ENCODE assay signal across 8 mouse cellular contexts in genomic region chr1:155740622-155741377, GRCm38 (mm10). TPM values are rescaled to one million over a fixed set of nuclear protein-coding genes. Genes with fewer than 3 reads are reported as not detected.
DNase-seq lines count a peak whose midpoint lies in the region; ATAC-seq lines count a peak whose summit lies in the region.

No protein-coding gene starts in this region.

- peak; percentile 35 for DNase-seq in thymus, postnatal 0 days (ENCODE audit: low spot score)
- no peak for DNase-seq in thymus, adult 18-20 months
- peak; percentile 68 for DNase-seq in embryo, embryonic 9.5 days (ENCODE audit: extremely low spot score)
- DNase-seq in cerebellum, postnatal 25 days, result no peak
- no peak for DNase-seq in right cerebral cortex, postnatal 10 days (ENCODE audit: low spot score in 2 of 2)

- ATAC-seq in hindbrain, embryonic 13.5 days (ENCODE audit: low FRiP score), result no peak
- ATAC-seq in limb, embryonic 15.5 days (ENCODE audit: insufficient number of reproducible peaks, low FRiP score, low TSS enrichment, low read depth), result no peak
- ATAC-seq in neural tube, embryonic 14.5 days (ENCODE audit: low read depth), result no peak

- H3K27ac ChIP-seq in hindbrain, embryonic 13.5 days, result no peak overlapping the region
- H3K27ac ChIP-seq in limb, embryonic 15.5 days, result no peak overlapping the region
- H3K27ac ChIP-seq in neural tube, embryonic 14.5 days (ENCODE audit: low read depth, low read length), result no peak overlapping the region

- no peaks in the 10 kb centered on the region for H3K36me3 ChIP-seq in hindbrain, embryonic 13.5 days
- no peaks in the 10 kb centered on the region for H3K36me3 ChIP-seq in limb, embryonic 15.5 days
- H3K36me3 ChIP-seq in neural tube, embryonic 14.5 days (ENCODE audit: control insufficient read depth, insufficient read depth, low read length), result no peaks in the 10 kb centered on the region

- no peak overlapping the region for H3K9ac ChIP-seq in hindbrain, embryonic 13.5 days
- H3K9ac ChIP-seq in limb, embryonic 15.5 days, result no peak overlapping the region
- no peak overlapping the region for H3K9ac ChIP-seq in neural tube, embryonic 14.5 days (replicated peaks; ENCODE audit: low read depth, low read length)

- peaks cover 93% of the 10 kb centered on the region for H3K27me3 ChIP-seq in hindbrain, embryonic 13.5 days
- H3K27me3 ChIP-seq in limb, embryonic 15.5 days, result peaks cover 88% of the 10 kb centered on the region
- H3K27me3 ChIP-seq in neural tube, embryonic 14.5 days (ENCODE audit: control insufficient read depth, insufficient read depth, low read length), result peaks cover 54% of the 10 kb centered on the region

- peak overlapping the region; percentile 38 for H3K4me3 ChIP-seq in hindbrain, embryonic 13.5 days
- H3K4me3 ChIP-seq in limb, embryonic 15.5 days, result peak overlapping the region; percentile 50
- H3K4me3 ChIP-seq in neural tube, embryonic 14.5 days (ENCODE audit: low read depth, low read length), result peak overlapping the region; percentile 29; the same call in 1 of the 2 replicates

- H3K4me1 ChIP-seq in hindbrain, embryonic 13.5 days (replicated peaks), result peaks cover 31% of the 10 kb centered on the region
- peaks cover 40% of the 10 kb centered on the region for H3K4me1 ChIP-seq in limb, embryonic 15.5 days
- H3K4me1 ChIP-seq in neural tube, embryonic 14.5 days (ENCODE audit: control insufficient read depth, insufficient read depth, low read length), result peaks cover 13% of the 10 kb centered on the region

- H3K4me2 ChIP-seq in hindbrain, embryonic 13.5 days, result peak overlapping the region; percentile 64
- H3K4me2 ChIP-seq in limb, embryonic 15.5 days, result peak overlapping the region; percentile 97
- 0 out of 2 replicates have a peak overlapping the region, but pooled peaks have one; percentile 14 for H3K4me2 ChIP-seq in neural tube, embryonic 14.5 days (ENCODE audit: low read depth, low read length)

- WGBS in hindbrain, embryonic 13.5 days, result under 1% methylated on average over 44 of the region's 44 CpGs
- under 1% methylated on average over 44 of the region's 44 CpGs for WGBS in limb, embryonic 15.5 days
- under 1% methylated on average over 44 of the region's 44 CpGs for WGBS in neural tube, embryonic 14.5 days

- no peaks in the 10 kb centered on the region for H3K9me3 ChIP-seq in hindbrain, embryonic 13.5 days
- H3K9me3 ChIP-seq in limb, embryonic 15.5 days, result no peaks in the 10 kb centered on the region
- H3K9me3 ChIP-seq in neural tube, embryonic 14.5 days (ENCODE audit: control insufficient read depth, low read length), result no peaks in the 10 kb centered on the region

RNA-seq across cellular contexts. Expression of gene Lhx4, which starts 10.7 kb away (rescaled TPM):
- 0.05 TPM in 1 of 2 replicates, not detected in the other for polyA plus RNA-seq in thymus, postnatal 0 days (2015; fragmentation: Nextera tagmentation; extraction: Ambion mirVana)
- polyA plus RNA-seq in hindbrain, embryonic 13.5 days (2015; fragmentation: Nextera tagmentation; extraction: Ambion mirVana), result 6.4 and 9.3 TPM in 2 replicates
- 0.02 and 0.04 TPM in 2 replicates for polyA plus RNA-seq in limb, embryonic 15.5 days (2015; fragmentation: Nextera tagmentation; extraction: Ambion mirVana)
- 4.7 and 5.8 TPM in 2 replicates for polyA plus RNA-seq in neural tube, embryonic 14.5 days (2014; fragmentation: Nextera tagmentation; extraction: Ambion mirVana)

Comparison
In these comparisons a context has a peak if more than half of its experiments do, and no peak if none do; other contexts are left out.
1. DNase-seq: peak in thymus, postnatal 0 days (single experiment) and embryo, embryonic 9.5 days (single experiment); none in thymus, adult 18-20 months (0 of 2), cerebellum, postnatal 25 days (0 of 2) and right cerebral cortex, postnatal 10 days (0 of 2).
2. H3K4me2 ChIP-seq: peak in every context shown above with its lines; median percentile 97 in limb, embryonic 15.5 days; 64 in hindbrain, embryonic 13.5 days; 14 in neural tube, embryonic 14.5 days.
3. Peak in every context shown above with its lines, with median percentiles within 50 percentile points of each other: H3K4me3 ChIP-seq.